Mouse (Mus musculus) ovary, postnatal 14 days (tissue): ENCODE results near the gene Olfr891.
"Not testable (repeated sequence)": the region's sequence is repeated elsewhere in the genome, so short reads cannot be mapped to it uniquely, and the experiment has no call there.

Source experiments
- DNase-seq: peaks from one replicate; pipeline ENCODE4 v3.0.0; 2022; ENCODE audit warnings: low spot score

Gene Olfr891

GRCm38 (mm10) chr9:38180721-38181120 lies at the start of gene Olfr891:
Gene Olfr891 (minus strand): TSS chr9:38180821.
- DNase-seq: no peak

GRCm38 (mm10) chr9:38217755-38218154 lies 37.1 kb upstream of the Olfr891 start, which contains the start of gene Olfr894:
Gene Olfr894 (plus strand): TSS chr9:38218055.
- no peak for DNase-seq

- no peak for DNase-seq
Observed at GRCm38 (mm10) chr9:38208065-38208464, 27.4 kb upstream of the Olfr891 start, which contains the start of gene Olfr893. Gene Olfr893 (plus strand): TSS chr9:38208365.

- not testable (repeated sequence) for DNase-seq
Observed at GRCm38 (mm10) chr9:38168341-38168740, 12.3 kb downstream of the Olfr891 start.

- DNase-seq: no peak
Observed at GRCm38 (mm10) chr9:38142217-38142616, 38.4 kb downstream of the Olfr891 start, which contains the start of gene Olfr890. Gene Olfr890 (plus strand): TSS chr9:38142517.
